Mouse (Mus musculus): Measurements from ENCODE around the gene Ubd. TPM values are rescaled to one million over a fixed set of nuclear protein-coding genes. Genes with fewer than 3 reads are reported as not detected.
"Not testable (repeated sequence)": the region's sequence is repeated elsewhere in the genome, so short reads cannot be mapped to it uniquely, and the experiment has no call there.

The Ubd gene
- 1 to 10 TPM in 1 of 3 experiments, under 1 TPM in 1, not detected in 1; 0.62 to 1.6 TPM for polyA plus RNA-seq (2017; shearing (Covaris generic))

DNA sequence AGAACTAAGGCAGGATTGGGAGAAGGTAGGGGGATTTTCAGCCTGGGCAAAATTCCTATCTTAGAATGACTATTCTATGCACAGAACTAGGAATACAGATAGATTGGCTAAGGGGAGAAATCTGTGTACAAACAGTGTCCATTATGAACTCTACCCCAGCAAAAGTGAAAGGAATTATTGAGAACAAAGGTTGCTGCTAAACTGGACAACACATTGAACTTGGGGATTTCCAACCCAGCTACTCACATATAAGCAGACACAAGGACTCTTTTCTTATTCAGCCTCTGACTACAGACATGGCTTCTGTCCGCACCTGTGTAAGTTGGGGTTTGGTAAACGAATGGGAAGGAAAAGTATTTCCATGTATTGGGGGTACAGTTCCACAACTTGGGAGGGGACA is at the start of gene Ubd:
Gene Ubd, plus strand, starts transcription at position 237 of the 400 bp plus-strand sequence.
- ATAC-seq = no peak

DNA sequence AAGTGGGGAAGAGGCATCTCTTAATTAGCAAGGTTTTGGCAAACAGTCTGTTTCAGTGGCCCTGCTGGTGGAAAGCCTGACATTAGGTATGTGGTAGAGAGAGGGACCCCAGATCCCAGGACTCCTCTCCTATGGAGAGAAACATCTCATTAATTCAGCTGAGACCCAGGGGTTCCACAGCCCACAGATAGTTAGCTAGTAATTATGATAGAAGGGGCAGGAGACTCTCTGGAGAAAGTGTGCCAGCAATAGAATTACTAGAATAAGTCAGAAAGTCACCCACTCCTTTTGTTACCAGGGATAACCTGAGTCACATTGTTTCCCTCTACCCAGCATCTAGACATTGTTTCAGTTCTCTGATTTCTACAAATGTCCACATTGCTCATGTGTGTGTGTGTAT is 32.3 kb upstream of the Ubd start, which contains the start of gene Olfr93:
Gene Olfr93, minus strand, starts transcription at position 101 of the 400 bp plus-strand sequence.
- ATAC-seq = no peak

DNA sequence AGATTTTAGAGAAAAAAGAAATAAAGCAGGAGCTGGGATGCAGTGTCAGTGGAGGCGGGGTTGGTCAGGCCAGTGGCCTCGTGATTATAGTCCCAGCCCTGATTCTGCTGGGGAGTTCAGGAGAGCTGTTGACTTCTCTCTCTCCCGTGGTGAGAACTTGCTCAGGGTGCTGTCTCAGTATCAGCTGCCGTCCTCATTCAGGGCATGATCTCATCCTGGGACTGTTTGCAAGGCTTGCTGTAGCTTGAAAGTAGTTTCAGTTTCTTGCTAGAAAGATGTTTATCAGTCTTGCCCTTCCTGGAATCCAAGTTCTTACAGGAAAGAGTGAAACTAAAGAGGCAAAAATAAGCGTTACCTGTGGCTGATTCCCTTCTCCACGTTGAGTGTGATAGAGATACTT is 8.2 kb upstream of the Ubd start:
- peak; percentile 21 for ATAC-seq

DNA sequence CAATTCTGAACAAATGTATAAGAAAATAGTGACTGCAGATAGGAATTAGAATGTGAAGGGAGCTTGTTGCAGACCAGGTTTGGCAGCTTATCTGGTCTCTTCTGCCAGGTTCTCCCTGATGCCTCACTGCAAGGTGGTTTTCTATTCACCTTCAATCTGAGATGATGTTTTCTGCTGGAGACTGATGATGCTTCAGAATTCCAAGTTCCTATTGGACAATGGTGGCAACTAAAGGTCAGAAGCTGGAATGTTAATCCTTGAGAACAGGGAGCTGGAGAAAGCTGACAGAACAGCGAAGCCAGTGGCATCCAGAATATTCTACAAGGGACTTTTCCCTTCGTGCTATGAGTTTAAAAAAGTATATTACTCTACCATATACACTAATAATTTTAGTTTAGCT is 3.0 kb upstream of the Ubd start:
- no peak for ATAC-seq

DNA sequence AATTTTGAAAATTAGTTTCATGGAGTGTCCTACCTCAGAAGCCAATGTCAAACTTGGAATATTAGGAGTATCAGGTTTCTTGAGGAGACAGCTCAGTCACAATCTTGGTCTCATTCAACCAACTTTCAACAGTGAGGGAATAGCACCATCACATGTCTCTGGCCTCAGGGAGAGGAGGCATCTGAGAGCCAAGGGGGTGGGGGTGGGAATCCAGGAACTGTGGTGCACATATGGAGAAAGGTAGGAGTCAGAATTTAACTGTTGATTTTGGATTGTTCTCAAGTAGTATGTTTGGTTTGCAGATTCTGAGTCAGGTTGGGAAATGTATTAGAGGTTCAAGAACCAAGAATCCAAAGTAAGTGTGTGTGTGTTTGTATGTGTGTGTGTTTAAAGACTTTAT is 660 bp upstream of the Ubd start:
- ATAC-seq = no peak

DNA sequence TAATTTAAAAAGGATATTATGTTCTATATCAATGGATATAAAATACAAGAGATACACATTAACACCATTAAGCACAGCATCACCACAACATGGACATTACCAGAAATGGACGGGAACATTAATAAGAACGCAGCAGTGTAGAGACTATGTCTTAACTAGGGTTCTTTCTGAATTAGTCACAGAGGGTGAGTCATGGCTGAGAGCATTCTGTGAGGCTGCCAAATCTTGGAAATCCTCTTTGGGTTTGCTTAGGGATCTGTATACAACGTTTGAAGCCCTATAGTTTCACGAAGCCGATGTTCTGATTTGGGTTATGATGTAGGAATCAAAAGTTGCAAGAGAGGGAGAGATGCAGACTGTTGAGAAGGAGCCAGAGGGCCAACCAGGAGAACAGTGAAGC is 1.1 kb downstream of the Ubd start:
- ATAC-seq = no peak

DNA sequence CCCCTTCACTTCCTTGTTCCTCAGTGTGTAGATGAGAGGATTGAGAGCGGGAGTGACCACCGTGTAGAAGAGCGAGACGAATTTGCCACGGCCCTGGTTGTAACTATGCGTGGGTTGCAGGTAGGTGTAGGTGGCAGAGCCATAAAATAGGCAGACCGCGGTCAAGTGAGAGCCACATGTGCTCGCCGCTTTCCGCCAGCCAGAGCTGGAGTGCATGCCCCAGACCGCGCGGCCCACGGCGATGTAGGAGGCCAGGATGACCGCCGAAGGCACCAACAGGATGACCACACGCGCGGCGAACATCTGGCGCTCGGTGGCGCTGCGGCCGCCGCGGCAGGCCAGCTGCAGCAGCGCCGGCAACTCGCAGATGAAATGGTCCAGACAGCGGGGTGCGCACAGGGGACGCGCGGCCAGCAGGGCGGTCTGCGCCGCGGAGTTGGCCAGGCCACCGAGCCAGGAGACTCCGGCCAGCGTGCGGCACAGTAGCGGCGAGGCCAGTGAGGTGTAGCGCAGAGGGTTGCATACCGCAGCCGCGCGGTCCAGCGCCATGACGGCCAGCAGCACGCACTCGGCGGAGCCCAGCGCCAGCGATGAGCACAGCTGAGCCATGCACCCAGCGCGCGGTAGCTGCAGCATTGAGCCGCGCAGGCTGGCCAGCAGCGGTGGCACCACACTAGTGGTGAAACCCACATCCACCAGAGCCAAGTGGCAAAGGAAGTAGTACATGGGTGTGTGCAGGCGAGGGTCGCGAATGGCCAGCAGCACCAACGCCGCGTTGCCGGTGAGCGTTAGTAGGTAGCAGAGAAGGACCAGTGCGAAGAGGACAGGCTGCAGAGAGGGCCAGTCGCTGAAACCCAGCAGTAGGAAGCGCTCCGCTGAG is 3.4 kb downstream of the Ubd start:
- no peak for ATAC-seq

DNA sequence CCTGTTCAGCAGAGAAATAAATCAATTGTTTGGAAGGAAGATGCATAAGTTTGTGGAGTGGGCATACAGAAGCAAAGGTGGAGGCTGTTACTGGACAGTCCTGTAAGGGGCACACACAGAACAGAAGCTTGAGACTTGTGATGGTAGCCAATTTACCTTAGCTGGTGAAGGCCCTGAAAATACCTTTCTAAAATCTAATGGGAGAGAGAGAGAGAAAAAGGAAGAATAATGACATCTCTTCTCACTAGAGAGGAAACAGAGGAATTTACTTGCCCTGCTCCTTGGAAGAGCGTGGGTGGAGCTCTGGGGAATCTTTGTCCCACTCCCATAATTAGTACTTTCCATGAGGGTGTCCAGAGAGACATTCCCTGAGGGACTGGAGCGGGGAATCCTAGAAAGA is 7.2 kb downstream of the Ubd start, which contains the start of gene Olfr94:
Gene Olfr94, minus strand, starts transcription at position 101 of the 400 bp plus-strand sequence.
- ATAC-seq = no peak

DNA sequence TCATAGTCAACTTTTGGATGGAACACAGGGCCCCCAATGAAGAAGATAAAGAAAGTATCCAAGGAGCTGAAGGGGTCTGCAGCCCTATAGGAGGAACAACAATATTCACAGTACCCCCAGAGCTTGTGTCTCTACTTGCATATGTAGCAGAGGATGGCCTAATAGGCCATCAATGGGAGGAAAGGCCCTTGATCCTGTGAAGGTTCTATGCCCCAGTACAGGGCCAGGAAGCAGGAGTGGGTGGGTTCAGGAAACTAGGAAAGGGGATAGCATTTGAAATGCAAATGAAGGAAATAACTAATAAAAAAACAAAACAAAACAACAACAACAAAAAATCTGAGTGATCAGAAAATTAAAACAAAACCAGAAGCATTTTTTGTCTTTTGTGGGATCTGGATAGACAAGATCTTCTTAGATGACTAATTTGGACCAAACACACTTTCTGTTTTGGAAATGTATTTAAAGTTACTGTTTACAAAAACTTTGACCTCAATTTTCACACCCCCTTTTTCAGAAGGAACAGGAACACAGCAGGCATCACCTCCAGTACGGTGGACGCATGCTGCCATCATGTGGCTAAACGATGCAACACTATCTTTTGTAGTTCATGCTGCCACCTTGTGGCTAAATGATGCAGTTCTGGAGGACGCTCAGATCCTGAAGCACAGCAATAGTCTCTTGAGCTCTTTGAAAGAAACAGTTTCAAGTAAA is 9.7 kb downstream of the Ubd start:
- peak; percentile 98 for ATAC-seq

DNA sequence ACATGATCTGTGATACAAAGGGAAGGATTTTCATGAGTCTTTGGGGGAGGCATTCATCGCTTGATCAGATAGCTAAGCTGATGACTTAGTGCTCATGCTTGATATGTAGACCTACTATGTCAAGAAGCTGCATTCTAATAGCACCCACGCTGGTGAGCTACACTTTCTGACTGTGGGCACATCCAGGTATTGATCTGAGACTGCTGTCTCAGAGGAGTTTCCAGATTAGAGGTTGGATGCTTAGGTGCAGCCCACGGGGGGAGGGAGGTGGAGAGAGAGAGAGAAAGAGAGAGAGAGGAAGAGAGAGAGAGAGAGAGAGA is 10.2 kb downstream of the Ubd start:
- ATAC-seq = no peak

DNA sequence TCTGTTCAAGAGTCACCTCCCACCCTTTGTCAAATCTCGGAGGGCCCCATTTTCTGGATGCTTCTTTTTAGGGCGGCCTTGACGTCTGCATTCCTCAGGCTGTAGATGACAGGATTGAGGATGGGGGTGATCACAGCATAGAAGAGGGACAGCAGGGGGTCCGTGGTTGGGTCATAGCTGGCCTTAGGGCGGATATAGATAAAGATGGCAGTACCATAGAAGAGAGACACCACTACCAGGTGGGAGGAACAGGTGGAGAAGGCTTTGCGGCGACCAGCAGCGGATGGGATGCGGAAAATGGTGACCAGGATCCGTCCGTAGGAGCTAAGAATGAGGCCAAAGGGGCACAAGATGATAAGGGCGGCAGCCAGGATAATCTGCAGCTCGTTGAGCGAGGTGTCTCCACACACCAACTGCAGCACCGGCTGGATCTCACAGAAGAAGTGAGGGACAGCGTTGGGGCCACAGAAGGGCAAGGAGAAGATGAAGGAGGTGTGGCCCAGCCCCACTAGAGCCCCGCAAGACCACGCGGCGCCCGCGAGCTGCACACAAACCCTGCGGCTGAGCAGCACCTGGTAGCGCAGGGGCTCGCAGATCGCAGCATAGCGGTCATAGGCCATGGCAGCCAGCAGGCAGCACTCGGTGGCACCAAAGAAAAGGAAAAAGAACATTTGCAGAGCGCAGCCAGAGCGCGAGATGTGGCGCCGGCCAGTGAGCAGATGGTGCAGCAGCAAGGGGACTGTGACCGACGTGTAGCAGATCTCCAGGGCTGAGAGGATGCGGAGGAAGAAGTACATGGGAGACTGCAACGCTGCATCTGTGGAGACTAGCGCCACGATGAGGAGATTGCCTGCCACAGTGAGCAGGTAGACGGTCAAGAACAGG is 17.4 kb downstream of the Ubd start:
- ATAC-seq = no peak

DNA sequence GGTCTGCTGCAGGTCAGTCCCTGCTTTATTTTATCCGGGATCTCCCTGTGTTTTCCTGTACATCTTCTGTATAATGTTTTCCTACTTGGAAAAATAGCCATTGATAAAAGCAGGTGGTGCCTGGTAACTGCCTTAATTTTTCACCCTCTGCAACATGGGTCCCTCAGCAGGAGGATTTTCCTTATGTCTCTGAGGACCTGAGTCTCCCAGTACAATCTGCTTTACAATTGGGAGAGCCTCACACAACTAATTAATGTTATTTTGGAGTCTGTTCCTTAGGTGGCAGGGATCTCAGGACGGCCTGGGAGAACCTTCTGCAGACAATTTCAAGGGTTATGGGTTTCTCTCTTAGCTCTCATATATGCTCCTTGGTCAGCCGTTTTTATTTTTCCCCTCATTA is 19.3 kb downstream of the Ubd start, which contains the start of gene Olfr95:
Gene Olfr95, minus strand, starts transcription at position 101 of the 400 bp plus-strand sequence.
- ATAC-seq = no peak

DNA sequence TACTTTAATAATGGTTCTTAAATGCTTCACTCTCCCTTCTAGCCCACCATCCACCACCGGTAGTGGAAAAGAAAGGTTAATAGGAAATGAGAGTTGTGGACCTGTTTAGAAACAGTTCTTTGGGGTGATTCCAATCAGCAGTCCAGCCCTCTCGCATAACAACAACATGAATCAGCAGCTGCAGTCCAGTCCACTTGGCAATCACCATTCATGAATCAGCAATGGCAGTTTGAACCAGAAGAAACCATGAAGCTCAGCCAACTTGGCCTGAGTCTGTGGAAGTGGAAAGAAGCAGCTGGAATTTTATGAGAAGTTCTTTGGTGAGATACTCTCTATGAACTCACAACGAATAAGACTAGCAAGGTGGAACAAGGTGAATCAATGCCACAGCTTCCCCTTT is 24.8 kb downstream of the Ubd start:
- ATAC-seq = no peak

DNA sequence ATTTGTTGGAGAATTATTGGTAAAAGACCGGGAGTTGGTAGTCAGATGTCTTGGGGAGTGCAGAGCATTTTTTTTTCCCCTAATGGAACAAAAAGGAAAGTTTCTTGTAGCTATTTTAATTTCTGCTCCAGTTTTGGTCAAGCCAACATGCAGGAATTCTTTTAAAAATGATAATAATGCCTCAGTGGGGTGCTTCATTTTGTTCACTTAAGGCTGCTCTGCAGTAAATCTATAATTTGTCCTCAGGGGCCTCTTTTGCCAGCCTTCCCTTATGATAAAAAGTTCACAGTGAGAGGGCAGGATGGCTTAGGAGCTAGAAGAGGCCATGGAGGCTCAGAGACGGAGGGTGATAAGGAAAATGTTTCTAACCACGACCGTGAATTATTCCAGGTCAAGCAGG is 26.2 kb downstream of the Ubd start, which contains the start of gene Olfr96:
Gene Olfr96, plus strand, starts transcription at position 301 of the 400 bp plus-strand sequence.
- ATAC-seq = no peak

DNA sequence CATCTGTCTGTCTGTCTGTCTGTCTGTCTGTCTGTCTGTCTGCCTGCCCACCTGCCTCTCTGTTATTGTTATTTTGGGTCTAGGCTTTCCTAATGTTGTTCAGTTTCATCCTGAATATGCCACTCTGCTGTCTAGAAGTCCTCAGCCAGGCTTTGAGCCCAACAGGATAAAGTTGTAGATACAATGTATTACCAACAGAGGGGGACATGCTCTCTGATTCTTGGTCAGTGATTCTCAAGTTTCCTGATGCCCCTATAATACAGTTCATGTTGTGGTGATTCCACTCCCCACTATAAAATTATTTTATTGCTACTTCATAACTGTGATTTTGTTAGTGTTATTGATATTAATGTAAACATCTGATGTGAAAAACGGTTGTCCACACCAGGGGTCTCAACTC is 28.2 kb downstream of the Ubd start:
- no peak for ATAC-seq

DNA sequence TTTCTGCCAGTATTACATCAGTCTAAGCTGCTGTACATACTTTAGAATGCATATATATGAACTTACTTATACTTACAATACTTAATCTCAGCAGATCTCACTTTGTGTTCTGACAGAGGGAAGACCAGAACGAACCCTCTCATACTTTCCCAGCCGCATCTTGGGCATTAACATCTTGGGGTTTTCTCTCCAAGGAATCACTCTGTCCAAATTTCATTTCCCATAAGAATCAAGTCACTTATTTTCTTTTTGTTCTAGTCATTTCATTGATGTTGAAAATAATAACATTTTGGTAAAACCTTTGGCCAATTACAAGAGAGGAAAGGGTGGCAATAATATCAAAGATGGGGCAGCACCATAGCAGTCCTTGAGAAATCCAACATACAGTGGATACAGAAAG is 43.5 kb downstream of the Ubd start, which contains the start of gene Olfr97:
Gene Olfr97, minus strand, starts transcription at position 101 of the 400 bp plus-strand sequence.
- ATAC-seq = not testable (repeated sequence)

DNA sequence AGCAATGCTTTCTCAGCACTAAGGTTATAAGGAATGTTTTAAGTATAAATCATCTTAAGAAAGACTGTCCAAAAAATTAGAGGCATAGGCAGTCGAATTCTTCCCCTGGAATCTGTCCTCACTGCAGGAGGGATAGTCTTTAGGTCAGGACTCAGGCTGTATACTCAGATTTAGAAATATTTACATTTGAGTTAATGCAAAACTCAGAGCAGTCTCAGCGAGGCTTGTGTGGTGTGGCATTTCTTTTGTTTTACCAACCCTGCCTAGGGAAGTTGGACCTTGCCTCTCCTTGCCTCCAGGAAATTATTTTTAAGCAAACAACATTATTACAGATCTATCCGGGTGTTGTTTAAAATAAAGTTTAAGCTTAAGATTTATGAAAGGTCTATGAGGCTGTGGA is 48.5 kb downstream of the Ubd start:
- ATAC-seq = no peak

Other genes starting within 250 kb of the Ubd start
- 100 to 1,000 TPM; 206 to 226 (median 211) TPM for gene Ppp1r11, start 242.2 kb upstream of the Ubd start, polyA plus RNA-seq (2017; shearing (Covaris generic))
- gene Znrd1, start 235.3 kb upstream of the Ubd start, polyA plus RNA-seq (2017; shearing (Covaris generic)) = 10 to 100 TPM; 71.2 to 90.2 (median 83.7) TPM
- gene Znrd1as, start 235.3 kb upstream of the Ubd start, polyA plus RNA-seq (2017; shearing (Covaris generic)) = 1 to 10 TPM; 2.7 to 8.0 (median 8.0) TPM
- gene 2410137M14Rik, start 212.7 kb upstream of the Ubd start, polyA plus RNA-seq (2017; shearing (Covaris generic)) = not detected
- gene H2-M5, start 204.4 kb upstream of the Ubd start, polyA plus RNA-seq (2017; shearing (Covaris generic)) = under 1 TPM in 2 of 3 experiments, not detected in 1; 0.16 to 0.39 TPM
- not detected for gene Zfp57, start 192.7 kb upstream of the Ubd start, polyA plus RNA-seq (2017; shearing (Covaris generic))
- gene Mog, start 170.5 kb upstream of the Ubd start, polyA plus RNA-seq (2017; shearing (Covaris generic)) = not detected
- gene Gabbr1, start 147.9 kb upstream of the Ubd start, polyA plus RNA-seq (2017; shearing (Covaris generic)) = 1 to 10 TPM; 4.1 to 8.0 (median 7.4) TPM
- under 1 TPM in 2 of 3 experiments, not detected in 1; 0.16 to 0.20 TPM for gene Olfr90, start 105.4 kb upstream of the Ubd start, polyA plus RNA-seq (2017; shearing (Covaris generic))
- under 1 TPM in 1 of 3 experiments, not detected in 2; 0.15 TPM for gene Olfr91, start 95.6 kb upstream of the Ubd start, polyA plus RNA-seq (2017; shearing (Covaris generic))
- not detected for gene Olfr92, start 73.8 kb upstream of the Ubd start, polyA plus RNA-seq (2017; shearing (Covaris generic))
- not detected for gene Olfr93, start 32.4 kb upstream of the Ubd start, polyA plus RNA-seq (2017; shearing (Covaris generic))
- gene Olfr94, start 7.1 kb downstream of the Ubd start, polyA plus RNA-seq (2017; shearing (Covaris generic)) = not detected
- gene Olfr95, start 19.2 kb downstream of the Ubd start, polyA plus RNA-seq (2017; shearing (Covaris generic)) = not detected
- not detected for gene Olfr96, start 26.3 kb downstream of the Ubd start, polyA plus RNA-seq (2017; shearing (Covaris generic))
- gene Olfr97, start 43.4 kb downstream of the Ubd start, polyA plus RNA-seq (2017; shearing (Covaris generic)) = not detected
- gene Olfr98, start 69.9 kb downstream of the Ubd start, polyA plus RNA-seq (2017; shearing (Covaris generic)) = 1 to 10 TPM in 1 of 3 experiments, under 1 TPM in 2; 0.78 to 5.2 (median 0.99) TPM
- gene H2-M3, start 76.3 kb downstream of the Ubd start, polyA plus RNA-seq (2017; shearing (Covaris generic)) = 100 to 1,000 TPM; 125 to 156 (median 125) TPM
- 1 to 10 TPM; 2.7 to 7.2 (median 5.0) TPM for gene Olfr99, start 89.6 kb downstream of the Ubd start, polyA plus RNA-seq (2017; shearing (Covaris generic))
- gene Olfr101, start 110.4 kb downstream of the Ubd start, polyA plus RNA-seq (2017; shearing (Covaris generic)) = under 1 TPM in 2 of 3 experiments, not detected in 1; 0.13 to 0.45 TPM
- under 1 TPM in 2 of 3 experiments, not detected in 1; 0.13 to 0.20 TPM for gene Olfr102, start 123.2 kb downstream of the Ubd start, polyA plus RNA-seq (2017; shearing (Covaris generic))
- gene Olfr103, start 145.8 kb downstream of the Ubd start, polyA plus RNA-seq (2017; shearing (Covaris generic)) = not detected
- gene Olfr104-ps, start 165.7 kb downstream of the Ubd start, polyA plus RNA-seq (2017; shearing (Covaris generic)) = not detected
- gene Olfr105-ps, start 185.1 kb downstream of the Ubd start, polyA plus RNA-seq (2017; shearing (Covaris generic)) = not detected
- gene Olfr106-ps, start 196.5 kb downstream of the Ubd start, polyA plus RNA-seq (2017; shearing (Covaris generic)) = not detected
- gene Olfr107, start 205.3 kb downstream of the Ubd start, polyA plus RNA-seq (2017; shearing (Covaris generic)) = under 1 TPM in 1 of 3 experiments, not detected in 2; 0.17 TPM

Data from inflammation-experienced regulatory T-cells, adult 6 months (primary cell).